Mouse (Mus musculus) midbrain, postnatal 0 days (tissue): Measurements from ENCODE around the gene Pcyt2. TPM values are rescaled to one million over a fixed set of nuclear protein-coding genes. Genes with fewer than 3 reads are reported as not detected.

ENCODE experiments used
- ATAC-seq: fragments of 200-750 bp; cut with Nextera tagmentation; 2 replicates; pipeline ENCODE4 v1.8.0; 2017; ENCODE audit warnings: moderate number of reproducible peaks, mild to moderate bottlenecking, moderate TSS enrichment, moderate library complexity; ENCODE audit not compliant: low FRiP score
- DNase-seq: peaks from one replicate; pipeline ENCODE4 v3.0.0-alpha.2; 2015; ENCODE audit warnings: low spot score
- H3K27ac ChIP-seq: fragments of 300-500 bp; sonication (generic); 2 replicates; pipeline ENCODE4 v1.5.1; 2014; ENCODE audit warnings: low read depth, mild to moderate bottlenecking, low read length, mixed read lengths
- H3K27me3 ChIP-seq: fragments of 300-500 bp; sonication (generic); 2 replicates; pipeline ENCODE4 v1.6.1; 2014; ENCODE audit warnings: low read length, control low read depth, mixed read lengths; ENCODE audit not compliant: insufficient read depth
- H3K36me3 ChIP-seq: fragments of 300-500 bp; sonication (generic); 2 replicates; pipeline ENCODE4 v1.6.1; 2014; ENCODE audit warnings: low read length, control low read depth, mixed read lengths; ENCODE audit not compliant: insufficient read depth
- H3K4me1 ChIP-seq: fragments of 300-500 bp; sonication (generic); 2 replicates; pipeline ENCODE4 v1.6.1; 2014; ENCODE audit warnings: mild to moderate bottlenecking, control low read depth, antibody characterized with exemption, low read length, mixed read lengths; ENCODE audit not compliant: insufficient read depth
- H3K4me2 ChIP-seq: fragments of 300-500 bp; sonication (generic); 2 replicates; pipeline ENCODE4 v1.6.1; 2014; ENCODE audit warnings: low read depth, mild to moderate bottlenecking, low read length, mixed read lengths; ENCODE audit not compliant: poor library complexity, severe bottlenecking
- H3K4me3 ChIP-seq: fragments of 300-500 bp; sonication (generic); 2 replicates; pipeline ENCODE4 v1.5.1; 2014; ENCODE audit warnings: low read depth, mild to moderate bottlenecking, low read length, moderate library complexity
- H3K9ac ChIP-seq: fragments of 300-500 bp; sonication (generic); replicated peaks from 2 replicates; pipeline ENCODE4 v1.6.1; 2014; ENCODE audit warnings: mild to moderate bottlenecking, low read length, moderate library complexity, mixed read lengths; ENCODE audit not compliant: poor library complexity, severe bottlenecking
- H3K9me3 ChIP-seq: fragments of 300-500 bp; sonication (generic); 2 replicates; pipeline ENCODE4 v1.6.1; 2016; ENCODE audit warnings: low read length, control low read depth
- CTCF ChIP-seq: IDR thresholded peaks from 2 replicates; pipeline ENCODE4 v1.5.1; 2016; ENCODE audit warnings: antibody characterized with exemption, mild to moderate bottlenecking
- WGBS: fragments of 180-500 bp; shearing (Covaris S2); extraction: QIAGEN DNeasy Blood & Tissue Kit; methylation state at CpG from one replicate; pipeline ENCODE4 v1.1.7; 2014; 5-methylcytosine and 5-hydroxymethylcytosine counted together
- polyA plus RNA-seq: library from polyadenylated mRNA; unstranded; fragments of >200 nt; fragmentation: Nextera tagmentation; extraction: Ambion mirVana; gene quantifications from 2 replicates; pipeline ENCODE4 v1.2.1, GENCODE M21; 2015
- total RNA-seq: library from RNA; depleted of rRNA; stranded (reverse); fragments of >200 nt; gene quantifications from 2 replicates; pipeline ENCODE4 v1.2.3, GENCODE M21; 2014

Gene Pcyt2
- total and polyA plus RNA-seq, 2 experiments from 2014 or later: 129 to 137 TPM

DNA sequence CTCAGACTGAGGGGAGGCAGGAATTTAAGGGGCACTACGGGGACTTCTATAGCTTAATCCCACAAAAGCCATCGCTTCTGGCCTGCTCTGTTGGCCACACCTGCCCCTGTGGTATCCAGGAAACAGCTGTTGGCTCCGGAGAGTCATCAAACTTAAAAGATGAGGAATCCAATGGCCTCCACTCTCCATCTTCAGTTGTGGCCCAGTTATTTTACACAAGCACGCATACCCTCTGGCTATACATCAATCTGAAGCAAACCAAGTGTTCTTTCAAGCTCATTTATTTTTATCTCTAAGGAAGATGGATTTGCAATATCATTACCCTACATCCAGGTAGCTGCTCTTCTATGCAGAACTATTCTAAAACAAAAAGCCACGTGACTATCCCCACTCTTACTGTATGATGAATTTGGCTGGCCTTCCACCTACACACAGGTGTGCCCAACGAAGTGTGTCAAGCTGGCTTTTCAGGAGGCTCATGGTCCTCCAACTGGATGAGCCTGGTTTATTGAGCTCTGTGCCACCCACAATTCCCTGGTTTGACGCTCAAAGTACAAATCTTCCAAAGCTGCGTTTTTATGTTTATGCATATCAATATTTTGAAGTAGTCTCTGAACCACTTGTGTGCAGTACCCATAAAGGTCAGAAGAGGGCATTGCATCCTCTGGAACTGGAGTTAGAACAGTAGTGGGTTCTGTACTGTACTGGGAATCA is 35.3 kb downstream of the Pcyt2 start:
- H3K4me2 ChIP-seq: peak overlapping the region; percentile 95
- peaks cover 5% of the 10 kb centered on the region for H3K4me1 ChIP-seq
- no peaks in the 10 kb centered on the region for H3K27me3 ChIP-seq
- peak overlapping the region; percentile 95 for H3K9ac ChIP-seq
- ATAC-seq: no peak
- peak; percentile 64 for TF ChIP-seq CTCF
- no peak for DNase-seq
- WGBS: 67% methylated on average over 8 of the region's 8 CpGs
- H3K27ac ChIP-seq: peak overlapping the region; percentile 96
- no peaks in the 10 kb centered on the region for H3K9me3 ChIP-seq
- H3K4me3 ChIP-seq: peak overlapping the region; percentile 96
- peaks cover 39% of the 10 kb centered on the region for H3K36me3 ChIP-seq

GRCm38 (mm10) chr11:120581490-120582267 is 36.1 kb downstream of the Pcyt2 start, which contains the start of gene Arhgdia:
TSS of gene Arhgdia (minus strand) at chr11:120581624.
- no peaks in the 10 kb centered on the region for H3K9me3 ChIP-seq
- peak within 1 kb of the TSS; percentile 96 for H3K27ac ChIP-seq
- 5% methylated on average over 53 of the region's 75 CpGs for WGBS
- H3K4me1 ChIP-seq: peaks cover 5% of the 10 kb centered on the region
- DNase-seq (peak; percentile 90), ATAC-seq (peak; percentile 75)
- H3K36me3 ChIP-seq: peaks cover 38% of the 10 kb centered on the region
- TF ChIP-seq CTCF: peak; percentile 60
- peak within 1 kb of the TSS; percentile 95 for H3K4me2 ChIP-seq
- peak within 1 kb of the TSS; percentile 96 for H3K4me3 ChIP-seq
- H3K27me3 ChIP-seq: no peaks in the 10 kb centered on the region
- peak within 1 kb of the TSS; percentile 95 for H3K9ac ChIP-seq

DNA sequence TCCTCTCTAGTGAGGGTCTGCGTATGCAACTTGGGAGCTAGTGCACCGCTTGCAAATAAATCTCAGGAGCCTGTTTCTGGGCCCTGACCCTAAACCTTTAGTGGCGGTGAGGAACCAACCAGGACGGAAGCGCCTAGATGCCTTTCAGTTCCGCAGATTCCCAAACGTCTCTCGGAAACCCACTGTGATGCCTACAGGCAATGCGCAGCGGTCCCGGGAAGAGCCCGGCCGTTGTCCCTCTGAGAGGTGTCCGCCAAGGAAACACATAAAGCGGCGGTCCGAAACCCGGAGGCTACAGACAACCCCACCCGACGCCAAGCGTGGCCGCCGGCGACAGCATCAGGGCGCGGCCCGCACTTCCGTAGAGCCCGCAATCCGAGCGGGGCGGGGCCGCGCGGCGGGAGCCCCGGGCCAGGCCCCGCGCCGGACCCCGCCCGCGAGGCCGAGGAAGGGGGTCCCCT is 36.8 kb downstream of the Pcyt2 start:
- under 1% methylated on average over 41 of the region's 44 CpGs for WGBS
- no peak for TF ChIP-seq CTCF
- peak overlapping the region; percentile 95 for H3K4me2 ChIP-seq
- peak overlapping the region; percentile 96 for H3K4me3 ChIP-seq
- no peaks in the 10 kb centered on the region for H3K27me3 ChIP-seq
- H3K9me3 ChIP-seq: no peaks in the 10 kb centered on the region
- ATAC-seq (peak; percentile 15; the same call in 1 of the 2 replicates), DNase-seq (peak; percentile 23)
- H3K4me1 ChIP-seq: peaks cover 5% of the 10 kb centered on the region
- H3K27ac ChIP-seq: peak overlapping the region; percentile 96
- H3K36me3 ChIP-seq: peaks cover 31% of the 10 kb centered on the region
- H3K9ac ChIP-seq: peak overlapping the region; percentile 95

DNA sequence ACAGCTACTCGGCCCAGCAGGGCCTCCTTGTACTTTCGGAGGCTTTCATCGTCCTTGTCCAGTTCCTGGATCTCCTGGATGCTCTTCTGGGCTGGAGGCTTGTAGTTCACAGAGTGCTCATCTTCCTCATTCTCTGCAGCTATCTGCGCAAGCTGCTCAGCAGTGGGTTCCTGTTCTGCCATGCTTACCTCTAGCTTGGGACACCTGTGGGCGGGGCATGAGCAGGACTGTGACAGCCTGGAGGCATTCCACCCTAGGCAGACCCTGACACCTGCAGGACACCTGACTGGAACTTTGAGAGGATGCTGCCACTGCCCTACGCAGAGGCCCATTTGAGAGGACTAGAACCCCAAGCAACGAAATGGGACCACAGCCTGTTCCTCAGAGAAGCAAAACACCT is 37.5 kb downstream of the Pcyt2 start:
- peak overlapping the region; percentile 96 for H3K27ac ChIP-seq
- peaks cover 26% of the 10 kb centered on the region for H3K36me3 ChIP-seq
- 64% methylated on average over 7 of the region's 7 CpGs for WGBS
- no peaks in the 10 kb centered on the region for H3K9me3 ChIP-seq
- ATAC-seq (no peak), DNase-seq (no peak)
- no peaks in the 10 kb centered on the region for H3K27me3 ChIP-seq
- H3K4me3 ChIP-seq: peak overlapping the region; percentile 96
- TF ChIP-seq CTCF: no peak
- peak overlapping the region; percentile 95 for H3K4me2 ChIP-seq
- peak overlapping the region; percentile 95 for H3K9ac ChIP-seq
- H3K4me1 ChIP-seq: peaks cover 5% of the 10 kb centered on the region

GRCm38 (mm10) chr11:120579316-120580107 is 38.2 kb downstream of the Pcyt2 start:
- H3K4me1 ChIP-seq: peaks cover 5% of the 10 kb centered on the region
- peak overlapping the region; percentile 96; the same call in 1 of the 2 replicates for H3K27ac ChIP-seq
- peak overlapping the region; percentile 96 for H3K4me3 ChIP-seq
- H3K9ac ChIP-seq: no peak overlapping the region
- H3K9me3 ChIP-seq: no peaks in the 10 kb centered on the region
- peak; percentile 70 for DNase-seq
- no peak for ATAC-seq
- WGBS: 62% methylated on average over 15 of the region's 15 CpGs
- H3K27me3 ChIP-seq: no peaks in the 10 kb centered on the region
- TF ChIP-seq CTCF: peak; percentile 96
- H3K36me3 ChIP-seq: peaks cover 26% of the 10 kb centered on the region
- peak overlapping the region; percentile 95 for H3K4me2 ChIP-seq
